Mouse (Mus musculus): ENCODE measurements around the gene Crtac1. TPM values are rescaled to one million over a fixed set of nuclear protein-coding genes. Genes with fewer than 3 reads are reported as not detected.

The Crtac1 gene
- polyA plus RNA-seq, 1 experiment from 2014 or later: 14.8 TPM

DNA sequence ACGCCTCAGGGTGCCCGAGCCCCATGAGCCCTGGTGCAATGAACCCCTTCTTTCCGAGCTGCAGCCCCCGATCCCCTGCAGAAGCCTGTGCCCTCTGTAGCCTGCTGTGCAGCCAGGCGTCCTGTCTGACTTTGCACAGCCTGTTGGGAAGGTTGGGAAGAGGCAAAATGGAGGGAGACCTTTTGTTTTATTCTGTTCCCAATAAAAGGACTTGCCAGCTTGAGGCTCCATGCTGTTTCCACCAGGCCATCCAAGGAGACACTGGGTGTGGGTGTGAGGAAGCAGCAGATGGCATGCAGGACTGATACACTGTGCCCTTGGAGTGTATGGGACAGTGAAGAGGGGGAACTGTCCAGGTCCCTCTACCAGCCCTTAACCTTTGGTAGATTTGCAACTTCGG is 161.5 kb downstream of the Crtac1 start:
- no peak for ATAC-seq
- H3K4me2 ChIP-seq (replicated peaks): no peak overlapping the region
- H3K4me1 ChIP-seq (replicated peaks): peaks cover 9% of the 10 kb centered on the region
- peaks cover 11% of the 10 kb centered on the region for H3K27me3 ChIP-seq
- H3K36me3 ChIP-seq: peaks cover 14% of the 10 kb centered on the region
- no peak overlapping the region for H3K4me3 ChIP-seq (replicated peaks)
- 56% methylated on average over 6 of the region's 6 CpGs for WGBS
- no peaks in the 10 kb centered on the region for H3K9me3 ChIP-seq
- no peak overlapping the region for H3K27ac ChIP-seq
- H3K9ac ChIP-seq (replicated peaks): no peak overlapping the region

DNA sequence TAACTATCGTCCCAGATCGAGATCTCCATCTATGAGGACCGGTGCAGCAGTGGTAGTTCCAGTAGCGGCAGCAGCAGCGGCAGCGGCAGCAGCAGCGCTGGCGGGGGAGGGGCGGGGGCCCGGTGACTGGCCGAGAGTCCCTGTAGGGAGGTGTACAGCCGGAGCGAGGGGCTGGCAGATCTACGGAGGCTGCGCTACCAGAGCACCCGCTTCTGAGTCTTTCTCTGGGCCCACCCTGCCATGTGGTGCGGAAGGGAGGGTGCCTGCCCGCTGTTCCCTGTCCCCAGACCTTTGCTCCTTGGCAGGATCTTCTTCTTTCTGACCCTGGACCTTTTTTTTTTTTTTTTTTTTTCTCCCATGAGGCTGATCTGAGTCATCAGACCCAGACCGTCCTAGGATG is 163.2 kb downstream of the Crtac1 start:
- Histone ChIP-seq H3K27me3 (peaks cover 11% of the 10 kb centered on the region), H3K9ac (replicated peaks) (peak overlapping the region; percentile 54), H3K36me3 (peaks cover 23% of the 10 kb centered on the region), H3K4me3 (replicated peaks) (peak overlapping the region; percentile 25), H3K9me3 (no peaks in the 10 kb centered on the region), H3K4me1 (replicated peaks) (peaks cover 9% of the 10 kb centered on the region), H3K27ac (no peak overlapping the region), H3K4me2 (replicated peaks) (peak overlapping the region; percentile 58)
- ATAC-seq: peak; percentile 57
- WGBS: under 1% methylated on average over 17 of the region's 19 CpGs

DNA sequence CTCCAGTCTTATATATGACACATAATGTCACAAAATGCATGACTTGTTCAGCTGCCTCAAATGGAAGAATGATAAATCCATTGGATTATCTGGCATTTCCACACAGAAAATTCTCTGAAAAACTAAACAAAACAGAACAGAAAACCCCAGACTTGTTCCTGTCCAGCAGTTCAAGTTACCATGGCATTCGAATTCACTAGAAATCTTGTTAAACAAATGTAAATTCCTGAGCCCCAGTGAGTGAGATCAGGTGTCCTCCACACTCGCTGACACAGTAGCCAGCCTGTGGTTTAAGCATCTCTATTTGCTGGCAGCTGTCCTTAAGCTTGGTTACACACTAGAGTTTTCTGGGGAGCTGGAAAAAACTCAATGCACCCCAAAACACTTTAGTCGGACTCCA is 168.1 kb downstream of the Crtac1 start:
- H3K9me3 ChIP-seq: no peaks in the 10 kb centered on the region
- peaks cover 30% of the 10 kb centered on the region for H3K36me3 ChIP-seq
- H3K9ac ChIP-seq (replicated peaks): no peak overlapping the region
- H3K27me3 ChIP-seq: peaks cover 17% of the 10 kb centered on the region
- ATAC-seq: no peak
- H3K27ac ChIP-seq: no peak overlapping the region
- H3K4me2 ChIP-seq (replicated peaks): no peak overlapping the region
- no peak overlapping the region for H3K4me3 ChIP-seq (replicated peaks)
- WGBS: 46% methylated on average over 3 of the region's 3 CpGs
- H3K4me1 ChIP-seq (replicated peaks): peaks cover 6% of the 10 kb centered on the region

DNA sequence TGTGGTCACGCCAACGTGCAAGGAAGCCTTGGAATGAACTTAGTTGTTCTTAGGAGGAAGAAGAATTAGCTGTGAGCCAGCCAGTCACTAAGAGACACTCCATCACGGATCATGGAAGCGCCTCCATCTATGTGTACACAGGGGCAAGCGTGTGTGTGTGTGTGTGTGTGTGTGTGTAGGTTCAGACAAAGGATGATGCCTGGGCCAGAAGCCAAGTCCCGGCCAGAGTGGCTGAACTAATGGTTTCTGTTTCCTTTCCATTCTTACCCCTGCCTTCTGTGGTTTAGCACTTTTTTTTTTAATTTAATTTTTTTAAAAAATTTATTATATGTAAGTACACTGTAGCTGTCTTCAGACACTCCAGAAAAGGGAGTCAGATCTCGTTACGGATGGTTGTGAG is 171.1 kb downstream of the Crtac1 start:
- Histone ChIP-seq H3K4me2 (replicated peaks) (no peak overlapping the region), H3K27ac (no peak overlapping the region)
- WGBS: 87% methylated on average over 8 of the region's 8 CpGs

DNA sequence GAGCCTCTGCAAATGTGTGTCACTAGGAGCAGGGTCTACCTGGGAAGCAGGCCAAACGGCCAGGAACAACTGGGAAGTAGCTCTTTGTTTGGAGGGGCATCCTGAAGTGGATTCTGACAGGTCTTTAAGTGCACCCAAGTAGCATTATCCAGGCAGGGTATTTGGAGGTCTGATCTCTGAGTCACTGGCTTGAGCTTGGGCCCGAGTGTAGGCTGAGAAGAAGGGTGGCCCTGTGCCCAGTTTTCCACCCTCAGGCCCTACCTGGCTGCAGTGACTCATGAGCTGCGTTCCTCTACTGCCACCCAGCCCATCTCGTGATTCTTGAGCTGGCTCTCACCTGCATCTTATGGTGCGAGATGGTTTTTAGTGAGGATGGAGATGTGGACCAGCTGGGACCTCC is 173.0 kb downstream of the Crtac1 start:
- 71% methylated on average over 5 of the region's 5 CpGs for WGBS
- H3K27ac ChIP-seq: no peak overlapping the region
- H3K4me2 ChIP-seq (replicated peaks): no peak overlapping the region
- ATAC-seq: no peak
- H3K27me3 ChIP-seq: peaks cover 32% of the 10 kb centered on the region
- H3K4me1 ChIP-seq (replicated peaks): peaks cover 23% of the 10 kb centered on the region
- peaks cover 9% of the 10 kb centered on the region for H3K36me3 ChIP-seq
- H3K9ac ChIP-seq (replicated peaks): no peak overlapping the region
- H3K4me3 ChIP-seq (replicated peaks): no peak overlapping the region
- no peaks in the 10 kb centered on the region for H3K9me3 ChIP-seq

More for the DNA sequence above, 171.1 kb downstream of the Crtac1 start:
- Histone ChIP-seq H3K9me3 (no peaks in the 10 kb centered on the region), H3K4me1 (replicated peaks) (peaks cover 17% of the 10 kb centered on the region), H3K4me3 (replicated peaks) (no peak overlapping the region), H3K27me3 (peaks cover 20% of the 10 kb centered on the region; the same call in 1 of the 2 replicates), H3K9ac (replicated peaks) (no peak overlapping the region), H3K36me3 (peaks cover 19% of the 10 kb centered on the region)
- ATAC-seq: no peak

DNA sequence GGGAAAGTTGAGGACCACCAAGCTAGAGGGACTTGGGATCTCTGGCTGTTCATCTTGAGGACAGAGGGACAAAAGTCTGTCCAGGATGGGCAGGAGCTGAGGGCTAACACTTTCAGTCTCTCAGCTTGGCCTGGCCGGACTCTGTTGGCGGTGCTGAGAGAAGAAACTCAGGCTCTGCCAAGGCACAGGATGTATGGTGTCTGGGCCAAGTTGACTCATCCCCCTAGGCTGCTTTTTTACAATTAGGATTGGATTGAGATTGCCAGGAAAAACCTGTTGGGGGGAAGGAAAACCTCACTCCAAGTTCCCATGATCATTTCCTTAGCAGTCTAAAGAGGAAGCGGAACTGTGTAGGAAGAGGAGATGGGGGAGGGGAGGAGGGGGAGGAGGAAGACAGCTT is 173.6 kb downstream of the Crtac1 start:
- no peak overlapping the region for H3K9ac ChIP-seq (replicated peaks)
- peaks cover 34% of the 10 kb centered on the region for H3K27me3 ChIP-seq
- no peak overlapping the region for H3K4me3 ChIP-seq (replicated peaks)
- peaks cover 23% of the 10 kb centered on the region for H3K4me1 ChIP-seq (replicated peaks)
- 89% methylated on average over 3 of the region's 3 CpGs for WGBS
- peaks cover 3% of the 10 kb centered on the region for H3K36me3 ChIP-seq
- no peak overlapping the region for H3K4me2 ChIP-seq (replicated peaks)
- no peaks in the 10 kb centered on the region for H3K9me3 ChIP-seq
- no peak for ATAC-seq
- H3K27ac ChIP-seq: no peak overlapping the region

DNA sequence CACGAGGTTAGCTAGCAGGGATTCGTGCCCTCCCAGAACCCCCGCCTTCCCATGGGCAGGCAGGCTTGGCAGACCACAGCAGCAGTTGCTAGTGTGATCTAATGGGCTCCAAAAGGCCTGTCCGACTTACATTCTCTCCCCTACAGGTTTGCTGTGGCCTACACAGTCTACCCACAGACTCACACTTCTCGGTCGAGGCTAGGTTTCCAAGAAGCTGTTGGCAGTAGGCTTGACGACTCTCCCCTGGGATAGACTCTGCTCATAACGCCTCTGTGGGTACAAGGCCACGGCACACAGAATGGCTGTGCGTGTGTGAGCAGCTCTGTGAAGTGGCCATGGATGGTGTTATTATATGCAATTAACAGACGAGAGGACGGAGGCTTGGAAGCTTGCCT is 174.3 kb downstream of the Crtac1 start:
- 75% methylated on average over 12 of the region's 12 CpGs for WGBS
- Histone ChIP-seq H3K9ac (replicated peaks) (0 out of 2 replicates have a peak overlapping the region, but pooled peaks have one; percentile 81), H3K27ac (no peak overlapping the region)

DNA sequence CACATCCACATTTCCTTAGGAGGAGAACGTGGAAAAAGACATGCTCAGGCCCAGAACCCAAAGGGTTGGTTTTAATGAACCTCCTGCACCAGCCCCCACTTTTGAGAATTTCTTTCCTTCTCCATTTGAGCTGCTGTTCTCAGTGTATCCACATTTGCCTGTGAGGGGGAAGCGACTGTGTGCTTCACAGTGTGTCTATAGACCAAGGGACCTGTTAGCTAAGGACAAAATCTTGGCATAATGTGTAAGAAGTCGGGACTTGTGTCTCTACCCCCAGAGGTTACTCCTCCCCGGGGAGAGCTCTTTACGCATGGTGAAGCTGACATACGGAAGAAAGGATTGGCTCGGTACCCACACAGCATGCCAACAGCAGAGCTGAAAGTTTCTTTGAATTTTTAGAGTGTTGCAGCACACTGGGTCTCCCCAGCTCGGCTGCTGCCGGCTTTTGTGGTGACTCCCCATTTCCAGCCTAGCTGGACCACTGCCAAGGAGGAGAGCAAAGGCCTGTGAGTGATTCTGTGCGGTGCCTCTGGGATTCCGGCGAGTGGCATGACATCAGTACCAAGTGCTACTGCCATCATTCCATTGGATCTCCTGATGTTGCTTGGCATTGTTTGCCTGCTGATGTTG is 174.9 kb downstream of the Crtac1 start:
- Histone ChIP-seq H3K4me3 (replicated peaks) (peak overlapping the region; percentile 59), H3K9ac (replicated peaks) (peak overlapping the region; percentile 81), H3K9me3 (no peaks in the 10 kb centered on the region), H3K4me2 (replicated peaks) (peak overlapping the region; percentile 71), H3K27ac (peak overlapping the region; percentile 79), H3K4me1 (replicated peaks) (peaks cover 23% of the 10 kb centered on the region), H3K27me3 (peaks cover 30% of the 10 kb centered on the region), H3K36me3 (no peaks in the 10 kb centered on the region)
- ATAC-seq: peak; percentile 30; the same call in 1 of the 2 replicates
- whole genome bisulfite sequencing: 60% methylated on average over 12 of the region's 12 CpGs

More for the DNA sequence above, 174.3 kb downstream of the Crtac1 start:
- peak overlapping the region; percentile 71 for H3K4me2 ChIP-seq (replicated peaks)
- no peaks in the 10 kb centered on the region for H3K9me3 ChIP-seq
- peaks cover 23% of the 10 kb centered on the region for H3K4me1 ChIP-seq (replicated peaks)
- peaks cover 30% of the 10 kb centered on the region for H3K27me3 ChIP-seq
- ATAC-seq: peak; percentile 41; the same call in 1 of the 2 replicates
- H3K36me3 ChIP-seq: no peaks in the 10 kb centered on the region
- H3K4me3 ChIP-seq (replicated peaks): peak overlapping the region; percentile 59

DNA sequence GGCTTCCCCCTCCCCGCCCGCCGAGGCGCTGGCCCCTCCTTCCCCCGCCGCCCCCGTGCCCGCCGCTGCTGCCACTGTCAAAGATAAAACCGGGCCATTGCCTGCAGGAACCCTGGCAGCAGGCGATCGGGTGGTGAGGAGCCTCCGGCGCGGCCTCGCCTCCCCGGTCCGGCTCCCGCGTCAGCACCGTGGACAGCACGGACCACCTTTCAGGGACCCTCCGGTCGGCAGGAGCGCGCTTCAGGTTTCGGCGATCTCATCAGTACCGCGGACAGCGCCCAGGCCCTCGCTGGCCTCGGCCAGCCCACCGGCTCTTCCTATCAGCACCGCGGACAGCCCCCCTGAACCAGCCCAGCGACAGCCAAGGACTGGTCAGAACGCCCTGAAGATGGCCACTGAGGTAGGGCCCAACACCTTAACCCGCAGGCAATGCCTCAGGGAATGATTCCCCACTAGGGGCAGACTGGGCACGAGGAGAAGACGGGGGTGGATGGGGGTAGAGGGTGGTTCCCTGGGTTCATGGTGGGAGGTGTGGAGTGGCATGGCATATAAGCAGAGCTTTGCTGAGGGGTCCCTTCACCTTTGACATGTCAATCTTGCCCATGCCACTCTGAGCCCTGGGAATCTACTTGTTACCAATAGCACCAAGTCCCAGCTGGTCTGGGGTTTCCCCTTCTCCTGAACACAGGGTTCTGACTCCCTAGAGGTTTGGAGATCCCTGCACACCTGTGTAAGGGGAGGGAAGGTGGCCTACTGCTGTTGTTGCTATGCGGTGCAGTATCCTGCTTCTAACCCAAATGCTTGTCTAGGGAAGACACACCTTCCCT is 175.6 kb downstream of the Crtac1 start:
- no peaks in the 10 kb centered on the region for H3K9me3 ChIP-seq
- H3K27me3 ChIP-seq: peaks cover 30% of the 10 kb centered on the region
- H3K36me3 ChIP-seq: no peaks in the 10 kb centered on the region
- peak overlapping the region; percentile 81 for H3K9ac ChIP-seq (replicated peaks)
- 3% methylated on average over 31 of the region's 42 CpGs for WGBS
- H3K27ac ChIP-seq: peak overlapping the region; percentile 79
- peak overlapping the region; percentile 59 for H3K4me3 ChIP-seq (replicated peaks)
- H3K4me2 ChIP-seq (replicated peaks): peak overlapping the region; percentile 71
- peak; percentile 87 for ATAC-seq
- H3K4me1 ChIP-seq (replicated peaks): peaks cover 23% of the 10 kb centered on the region

DNA sequence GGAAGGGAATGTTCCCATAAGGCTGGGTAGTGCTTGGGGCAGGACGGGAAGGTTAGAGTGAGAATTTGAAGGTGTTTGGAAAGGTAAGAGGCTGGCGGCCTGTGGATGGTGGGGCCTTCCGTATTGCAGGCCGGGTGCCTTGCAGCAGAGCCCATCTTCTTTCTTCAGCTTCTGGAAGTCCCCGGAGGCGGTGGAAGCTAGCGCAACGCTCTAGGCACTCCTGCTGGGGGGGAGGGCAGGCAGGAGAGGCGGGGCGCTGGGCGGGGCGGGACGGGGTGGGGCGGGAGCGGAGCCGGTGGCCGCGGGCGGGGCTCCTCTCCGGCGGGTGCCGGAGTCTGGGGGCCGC is 176.2 kb downstream of the Crtac1 start:
- Histone ChIP-seq H3K27ac (peak overlapping the region; percentile 79), H3K9me3 (no peaks in the 10 kb centered on the region), H3K9ac (replicated peaks) (peak overlapping the region; percentile 81), H3K4me3 (replicated peaks) (peak overlapping the region; percentile 59), H3K4me2 (replicated peaks) (peak overlapping the region; percentile 71), H3K4me1 (replicated peaks) (peaks cover 23% of the 10 kb centered on the region), H3K27me3 (peaks cover 30% of the 10 kb centered on the region), H3K36me3 (no peaks in the 10 kb centered on the region)
- peak; percentile 59 for ATAC-seq
- 0% methylated on average over 7 of the region's 23 CpGs for WGBS

DNA sequence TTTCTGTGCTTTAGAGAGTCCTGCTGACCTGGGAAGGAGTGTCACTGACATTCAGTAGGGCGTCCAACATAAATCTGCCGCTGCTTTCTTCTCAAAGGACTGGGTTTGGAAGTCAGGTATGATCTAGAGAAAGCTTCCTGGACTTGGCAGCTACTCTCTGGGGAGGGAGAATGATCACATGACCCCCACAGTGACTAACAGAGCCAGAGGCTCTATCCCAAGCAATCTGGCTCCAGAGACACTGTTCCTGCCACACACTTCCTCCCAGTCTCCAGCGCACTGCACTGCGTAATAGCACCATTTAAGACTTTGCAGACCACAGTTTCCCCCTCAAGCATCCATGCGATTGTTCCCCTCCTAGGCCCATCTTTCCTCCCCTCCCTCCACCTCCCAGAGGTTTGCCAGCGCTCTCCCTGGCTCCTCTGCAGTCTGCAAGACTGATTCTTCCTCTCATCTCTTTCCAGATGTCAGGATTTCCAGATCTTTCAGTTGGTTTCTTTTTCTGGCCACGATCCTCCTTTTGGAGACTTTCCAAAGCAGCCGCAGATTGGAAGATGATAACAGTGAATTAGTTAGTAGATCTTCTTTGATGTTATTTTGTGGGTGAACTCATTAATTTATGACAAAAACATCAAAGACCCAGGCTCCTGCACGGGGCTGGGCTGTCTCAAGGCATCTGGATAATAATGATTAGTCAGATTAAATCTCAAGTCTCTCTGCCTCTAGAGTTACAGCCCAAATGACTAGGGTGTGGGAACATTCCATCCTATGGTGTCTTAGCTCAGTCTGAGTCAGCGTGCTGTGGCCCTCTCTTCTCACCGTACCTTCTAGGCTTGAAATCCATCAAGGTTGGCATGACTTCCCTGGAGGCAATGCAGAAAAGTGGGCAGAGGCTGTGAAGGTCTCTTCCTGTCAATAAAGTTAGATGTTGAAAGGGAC is 181.3 kb downstream of the Crtac1 start:
- 79% methylated on average over 11 of the region's 11 CpGs for WGBS
- Histone ChIP-seq H3K27ac (no peak overlapping the region), H3K9ac (replicated peaks) (no peak overlapping the region), H3K4me3 (replicated peaks) (no peak overlapping the region), H3K36me3 (no peaks in the 10 kb centered on the region), H3K4me2 (replicated peaks) (no peak overlapping the region), H3K27me3 (peaks cover 16% of the 10 kb centered on the region), H3K9me3 (no peaks in the 10 kb centered on the region), H3K4me1 (replicated peaks) (peaks cover 4% of the 10 kb centered on the region; the same call in 1 of the 2 replicates)
- no peak for ATAC-seq

Data from midbrain, embryonic 13.5 days (tissue).